Mouse (Mus musculus): ENCODE data around the gene Gm17555.

DNA sequence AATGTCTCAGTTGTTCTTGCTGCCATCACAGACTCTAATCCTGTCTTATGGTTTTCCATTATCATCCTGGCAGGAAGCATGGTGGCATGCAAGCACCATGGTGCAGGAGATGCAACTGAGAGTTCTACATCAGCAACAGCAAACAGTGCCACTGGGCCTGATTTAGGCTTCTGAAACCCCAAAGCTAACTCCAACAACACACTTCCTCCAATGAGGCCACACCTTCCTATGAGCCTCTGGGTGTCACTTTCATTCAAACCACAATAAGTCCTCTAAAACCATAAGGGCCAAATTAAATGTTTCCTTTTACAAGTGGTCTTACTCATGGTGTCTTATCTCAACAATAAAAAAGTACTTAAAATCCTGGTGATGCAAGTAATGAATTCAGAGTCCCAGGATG is 37.3 kb downstream of the Gm17555 start:
- TF ChIP-seq POLR2A (IDR thresholded peaks at IDR 0.05; ENCODE audit: borderline replicate concordance, extremely low read depth, insufficient read depth, insufficient read length, poor library complexity, severe bottlenecking) (no peak), CTCF (IDR thresholded peaks at IDR 0.05; ENCODE audit: borderline replicate concordance, extremely low read depth, insufficient read depth, insufficient read length) (no peak)

Data from brain, embryonic 14.5 days (tissue).